Mouse (Mus musculus): ENCODE results near the gene Teddm1b. TPM values are rescaled to one million over a fixed set of nuclear protein-coding genes. Genes with fewer than 3 reads are reported as not detected.

The Teddm1b gene
- polyA plus RNA-seq, 1 experiment from 2014 or later = 0.24 TPM

DNA sequence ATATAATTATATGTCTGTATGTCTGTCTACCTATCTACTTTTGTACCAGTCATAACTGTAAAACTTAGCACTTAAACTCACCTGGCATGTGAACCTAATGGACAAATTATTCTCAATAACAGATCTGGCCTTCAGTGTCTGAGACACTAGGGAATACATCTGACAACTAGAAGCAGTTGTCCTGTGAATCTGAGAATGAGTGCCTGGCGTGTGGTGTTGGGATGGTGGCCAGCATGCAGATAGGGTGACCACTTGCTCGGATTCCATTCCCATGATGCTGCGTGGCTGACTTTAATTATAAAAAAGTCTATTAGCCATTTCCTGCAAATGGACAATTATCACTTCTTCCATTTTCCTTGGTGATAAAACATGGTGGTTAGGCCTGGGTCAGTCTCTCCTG lies 31.7 kb downstream of the Teddm1b start:
- H3K9ac ChIP-seq = no peak overlapping the region
- no peak overlapping the region for H3K27ac ChIP-seq
- no peak overlapping the region for H3K4me3 ChIP-seq
- no peaks in the 10 kb centered on the region for H3K9me3 ChIP-seq
- H3K27me3 ChIP-seq = no peaks in the 10 kb centered on the region
- 93% methylated on average over 3 of the region's 3 CpGs for WGBS
- H3K4me1 ChIP-seq = peaks cover 22% of the 10 kb centered on the region
- H3K4me2 ChIP-seq (replicated peaks) = no peak overlapping the region
- ATAC-seq (ENCODE audit: low FRiP score, low read depth) = no peak
- peaks cover 80% of the 10 kb centered on the region for H3K36me3 ChIP-seq

DNA sequence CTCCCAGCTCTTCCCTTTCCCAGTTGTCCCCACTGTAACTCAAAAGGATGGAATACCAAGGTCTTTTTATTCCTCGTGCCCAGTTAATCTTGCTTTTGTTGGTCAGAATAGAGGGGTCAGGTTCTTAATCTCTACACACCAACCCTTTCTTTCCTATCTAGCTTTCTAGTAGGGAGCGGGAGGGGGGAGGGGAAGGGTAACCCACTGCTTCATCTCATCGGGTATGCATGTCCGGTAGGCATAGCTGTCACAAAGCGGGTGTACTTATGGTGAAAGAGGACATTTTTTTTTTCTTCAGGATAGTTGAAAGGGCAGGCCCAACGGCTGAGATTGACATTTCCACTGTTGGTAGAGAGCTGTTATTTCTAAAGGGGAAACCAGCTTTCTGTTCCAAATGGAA lies 34.1 kb downstream of the Teddm1b start:
- Histone ChIP-seq H3K4me2 (replicated peaks) (no peak overlapping the region), H3K9ac (no peak overlapping the region), H3K4me1 (no peaks in the 10 kb centered on the region), H3K4me3 (no peak overlapping the region), H3K27ac (no peak overlapping the region), H3K36me3 (peaks cover 82% of the 10 kb centered on the region), H3K27me3 (no peaks in the 10 kb centered on the region), H3K9me3 (no peaks in the 10 kb centered on the region)
- ATAC-seq (ENCODE audit: low FRiP score, low read depth) = no peak
- 88% methylated on average over 6 of the region's 6 CpGs for WGBS

DNA sequence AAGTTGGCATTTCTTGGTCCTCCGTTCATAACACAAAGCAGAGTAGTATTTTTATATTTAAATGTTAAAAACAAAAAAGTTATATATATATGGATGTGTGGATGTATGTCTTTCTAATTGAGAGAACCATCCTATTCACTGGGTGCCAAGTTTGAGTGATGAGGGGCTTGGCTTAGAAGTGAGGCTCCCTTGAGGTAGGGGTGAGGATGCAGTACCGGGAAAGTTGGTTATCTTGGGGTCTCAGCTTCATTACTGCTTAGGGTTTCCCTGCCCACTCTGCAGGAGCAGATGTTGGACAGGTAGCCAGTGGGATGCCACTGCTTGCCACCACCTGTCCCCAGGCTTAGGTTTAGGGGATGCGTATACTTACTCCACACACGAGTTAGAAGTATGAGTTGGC lies 34.6 kb downstream of the Teddm1b start:
- WGBS = 90% methylated on average over 4 of the region's 4 CpGs
- H3K36me3 ChIP-seq = peaks cover 77% of the 10 kb centered on the region

DNA sequence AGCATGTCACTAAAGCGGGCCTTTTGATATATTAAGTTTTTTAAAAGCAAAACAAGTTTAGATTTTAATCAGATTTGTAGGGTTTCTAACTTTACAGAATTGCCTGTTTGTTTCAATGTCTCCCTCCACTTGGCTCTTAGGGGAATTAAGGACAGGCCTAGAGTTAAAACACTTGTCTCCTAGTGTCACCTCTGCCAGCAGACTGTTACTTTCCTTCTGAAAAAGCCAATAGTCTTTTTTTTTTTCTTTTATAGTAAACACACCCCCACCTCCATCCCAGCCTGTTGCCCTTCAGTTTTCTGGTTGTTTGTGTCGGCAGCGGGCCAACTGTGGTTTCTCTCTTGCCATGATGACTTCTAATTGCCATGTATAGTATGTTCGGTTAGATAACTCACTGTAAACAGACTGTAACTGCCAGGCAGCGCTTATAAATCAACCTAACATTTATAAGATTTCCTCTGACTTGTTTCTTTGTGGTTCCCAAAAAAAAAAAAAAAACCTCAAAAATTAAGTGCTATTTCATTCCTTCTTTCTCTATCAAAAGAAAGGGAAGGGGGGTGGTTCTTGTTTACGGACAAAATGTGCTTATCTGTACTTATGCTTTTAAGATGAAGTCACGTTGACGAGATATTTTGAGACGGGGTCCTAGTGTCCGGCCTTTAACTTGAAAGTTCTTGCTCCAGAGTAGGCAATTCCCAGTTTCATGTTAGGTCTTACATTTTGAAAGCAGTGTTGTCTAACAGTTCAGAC lies 35.2 kb downstream of the Teddm1b start:
- no peak overlapping the region for H3K27ac ChIP-seq
- WGBS = 83% methylated on average over 10 of the region's 10 CpGs
- H3K9ac ChIP-seq = no peak overlapping the region
- ATAC-seq (ENCODE audit: low FRiP score, low read depth) = no peak
- H3K36me3 ChIP-seq = peaks cover 71% of the 10 kb centered on the region
- no peak overlapping the region for H3K4me2 ChIP-seq (replicated peaks)
- H3K27me3 ChIP-seq = no peaks in the 10 kb centered on the region
- no peaks in the 10 kb centered on the region for H3K9me3 ChIP-seq
- H3K4me1 ChIP-seq = no peaks in the 10 kb centered on the region
- H3K4me3 ChIP-seq = no peak overlapping the region

More for the DNA sequence above, 34.6 kb downstream of the Teddm1b start:
- Histone ChIP-seq H3K27me3 (no peaks in the 10 kb centered on the region), H3K4me1 (no peaks in the 10 kb centered on the region), H3K4me2 (replicated peaks) (no peak overlapping the region), H3K9ac (no peak overlapping the region), H3K27ac (no peak overlapping the region), H3K9me3 (no peaks in the 10 kb centered on the region), H3K4me3 (no peak overlapping the region)
- no peak for ATAC-seq (ENCODE audit: low FRiP score, low read depth)

DNA sequence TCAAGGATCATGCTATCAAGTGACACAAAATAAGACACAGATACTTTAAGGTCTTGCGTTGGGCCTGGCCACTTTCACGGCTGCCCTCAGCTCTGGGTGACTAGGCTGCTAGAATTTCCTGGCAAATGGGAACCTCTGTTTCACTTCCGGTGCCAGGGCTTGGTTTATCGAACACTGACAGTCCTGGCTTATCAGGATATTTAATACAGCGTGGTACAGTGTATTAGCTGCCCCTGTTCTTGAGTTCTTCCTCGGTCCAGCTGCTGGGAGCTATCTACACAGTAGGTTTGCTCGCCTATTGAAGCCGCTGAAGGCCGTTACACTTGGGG lies 35.8 kb downstream of the Teddm1b start:
- peaks cover 65% of the 10 kb centered on the region for H3K36me3 ChIP-seq

DNA sequence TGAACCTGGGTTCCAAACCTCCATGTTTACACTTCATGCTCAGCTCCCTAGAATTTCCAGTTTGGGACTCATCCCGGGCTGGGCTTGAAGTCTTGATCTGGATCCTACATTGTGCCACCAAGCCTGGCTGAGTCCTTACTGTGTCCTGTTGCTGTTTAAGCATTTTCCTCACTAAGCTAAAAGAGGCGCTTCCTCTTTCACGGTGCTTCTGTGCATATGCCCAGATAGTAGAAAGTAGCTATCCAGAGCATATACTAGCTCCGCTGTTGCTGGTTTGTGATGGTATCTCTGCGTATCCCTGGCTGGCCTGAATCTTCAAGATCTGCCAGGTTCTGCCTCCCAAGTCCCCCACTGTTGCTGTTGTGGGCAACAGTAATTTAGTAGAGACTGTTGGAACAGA lies 36.3 kb downstream of the Teddm1b start:
- H3K4me2 ChIP-seq (replicated peaks) = no peak overlapping the region
- H3K4me3 ChIP-seq = no peak overlapping the region
- H3K9ac ChIP-seq = no peak overlapping the region
- H3K27ac ChIP-seq = no peak overlapping the region
- no peaks in the 10 kb centered on the region for H3K27me3 ChIP-seq
- H3K9me3 ChIP-seq = no peaks in the 10 kb centered on the region
- 95% methylated on average over 5 of the region's 5 CpGs for WGBS
- no peak for ATAC-seq (ENCODE audit: low FRiP score, low read depth)
- no peaks in the 10 kb centered on the region for H3K4me1 ChIP-seq
- H3K36me3 ChIP-seq = peaks cover 60% of the 10 kb centered on the region

More for the DNA sequence above, 35.8 kb downstream of the Teddm1b start:
- no peak for ATAC-seq (ENCODE audit: low FRiP score, low read depth)
- Histone ChIP-seq H3K27ac (no peak overlapping the region), H3K27me3 (no peaks in the 10 kb centered on the region), H3K4me3 (no peak overlapping the region), H3K4me2 (replicated peaks) (no peak overlapping the region), H3K4me1 (no peaks in the 10 kb centered on the region), H3K9me3 (no peaks in the 10 kb centered on the region), H3K9ac (no peak overlapping the region)
- 87% methylated on average over 9 of the region's 9 CpGs for WGBS

DNA sequence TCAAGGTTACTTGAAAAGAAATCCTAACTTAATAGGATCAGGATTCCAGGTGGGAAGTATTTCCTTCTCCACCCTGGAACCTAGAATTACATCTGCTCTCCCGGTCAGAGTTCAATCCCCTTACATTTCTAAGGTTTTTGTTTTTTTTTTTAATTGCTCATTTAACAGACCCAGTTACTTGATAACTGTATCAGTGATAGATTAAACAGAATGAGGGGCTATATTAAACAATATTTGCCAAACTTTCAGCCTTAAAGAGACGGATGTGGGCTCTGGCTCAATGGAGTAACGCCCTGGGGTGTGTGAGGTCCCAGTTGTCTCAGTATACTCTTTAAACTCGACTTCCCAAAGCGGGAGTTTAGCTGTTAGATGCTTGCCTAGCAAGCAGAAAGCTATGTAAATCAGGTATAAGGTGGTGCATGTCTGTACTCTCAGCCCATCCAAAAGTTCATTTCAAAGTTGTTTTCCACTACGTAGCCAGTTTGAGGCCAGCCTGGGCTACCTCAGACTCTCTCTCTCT lies 37.2 kb downstream of the Teddm1b start:
- ATAC-seq (ENCODE audit: low FRiP score, low read depth) = no peak
- WGBS = 81% methylated on average over 6 of the region's 6 CpGs
- Histone ChIP-seq H3K27me3 (no peaks in the 10 kb centered on the region), H3K27ac (no peak overlapping the region), H3K4me1 (no peaks in the 10 kb centered on the region), H3K36me3 (peaks cover 51% of the 10 kb centered on the region), H3K9me3 (no peaks in the 10 kb centered on the region), H3K4me2 (replicated peaks) (no peak overlapping the region), H3K9ac (no peak overlapping the region), H3K4me3 (no peak overlapping the region)

DNA sequence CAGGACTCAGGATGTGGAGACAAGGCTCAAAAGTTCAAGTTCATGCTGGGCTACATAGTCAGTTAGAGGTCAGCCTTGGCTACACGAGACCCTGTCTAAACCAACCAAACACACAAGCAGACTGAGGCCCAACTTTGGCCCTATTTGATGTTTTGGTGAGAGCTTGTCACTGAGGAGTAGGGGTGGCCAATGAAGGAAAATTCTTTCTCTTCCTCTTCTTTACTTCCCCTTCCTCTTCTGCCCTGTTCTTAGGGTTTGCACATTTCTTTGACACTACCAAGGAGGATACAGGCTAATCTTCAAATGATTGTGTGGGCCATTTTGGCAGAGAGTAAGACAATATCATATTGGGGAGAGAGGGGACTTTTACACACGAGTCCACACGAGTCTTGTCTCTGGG lies 39.7 kb downstream of the Teddm1b start:
- H3K4me2 ChIP-seq (replicated peaks) = no peak overlapping the region
- no peaks in the 10 kb centered on the region for H3K27me3 ChIP-seq
- H3K27ac ChIP-seq = no peak overlapping the region
- ATAC-seq (ENCODE audit: low FRiP score, low read depth) = no peak
- H3K9me3 ChIP-seq = no peaks in the 10 kb centered on the region
- no peak overlapping the region for H3K9ac ChIP-seq
- H3K36me3 ChIP-seq = peaks cover 26% of the 10 kb centered on the region
- H3K4me3 ChIP-seq = no peak overlapping the region
- 85% methylated on average over 3 of the region's 3 CpGs for WGBS
- H3K4me1 ChIP-seq = no peaks in the 10 kb centered on the region

DNA sequence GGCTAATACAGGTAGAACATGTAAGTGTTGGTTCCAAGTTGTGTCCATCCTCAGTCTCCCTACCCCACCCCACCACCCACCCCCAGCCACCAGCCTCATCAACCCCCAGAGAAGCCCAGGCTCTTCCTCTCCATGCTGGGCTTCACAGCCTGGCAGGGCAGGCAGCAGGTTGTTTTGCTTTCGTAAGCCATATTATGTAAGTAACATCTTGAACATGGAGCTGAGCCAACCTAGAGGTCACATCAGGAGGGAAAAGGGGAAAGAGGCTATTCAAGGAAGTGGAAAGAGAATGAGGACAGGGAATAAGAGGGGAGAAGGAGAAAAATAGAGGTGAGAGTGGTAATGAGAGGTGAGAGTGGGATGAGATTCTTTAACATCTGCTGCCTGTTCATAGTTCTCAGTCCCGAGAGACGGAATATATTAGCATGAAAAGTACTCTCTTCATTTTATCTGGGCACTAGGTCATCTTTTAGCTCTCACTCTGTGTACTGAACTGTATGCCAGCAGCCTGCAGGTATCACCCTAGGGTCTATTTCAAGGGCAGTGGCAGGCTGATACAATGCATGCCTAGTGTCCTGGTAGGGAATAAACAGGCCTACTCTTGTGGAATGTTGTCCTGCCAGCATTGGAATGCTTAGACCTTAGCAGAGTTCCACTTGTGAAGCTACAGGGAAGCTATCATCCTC lies 44.5 kb downstream of the Teddm1b start:
- H3K9ac ChIP-seq = no peak overlapping the region

DNA sequence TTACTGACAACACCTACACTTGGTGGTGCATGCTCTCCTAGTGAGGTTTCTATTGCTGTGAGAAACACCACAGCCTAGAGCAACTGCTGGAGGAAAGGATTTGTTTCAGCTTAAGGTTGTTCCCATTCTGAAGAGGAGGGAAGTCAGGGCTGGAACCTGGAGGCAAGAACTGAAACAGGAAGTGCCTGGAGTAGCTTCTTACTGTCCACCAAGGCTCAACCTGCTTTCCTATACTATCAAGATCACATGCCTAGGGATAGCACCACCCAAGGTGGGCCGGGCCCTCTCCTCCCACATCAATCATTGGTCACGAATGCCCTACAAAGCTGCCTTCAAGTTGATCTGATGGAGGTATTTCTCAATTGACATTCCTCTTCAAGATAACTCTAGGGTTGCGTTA lies 47.5 kb downstream of the Teddm1b start:
- Histone ChIP-seq H3K4me3 (no peak overlapping the region), H3K36me3 (no peaks in the 10 kb centered on the region), H3K9ac (no peak overlapping the region), H3K9me3 (no peaks in the 10 kb centered on the region), H3K4me2 (replicated peaks) (no peak overlapping the region), H3K27ac (no peak overlapping the region), H3K4me1 (no peaks in the 10 kb centered on the region), H3K27me3 (no peaks in the 10 kb centered on the region)
- ATAC-seq (ENCODE audit: low FRiP score, low read depth) = no peak
- WGBS = 92% methylated on average over 3 of the region's 3 CpGs

More for the DNA sequence above, 44.5 kb downstream of the Teddm1b start:
- Histone ChIP-seq H3K27me3 (no peaks in the 10 kb centered on the region), H3K4me2 (replicated peaks) (no peak overlapping the region), H3K4me1 (no peaks in the 10 kb centered on the region), H3K4me3 (no peak overlapping the region), H3K9me3 (no peaks in the 10 kb centered on the region), H3K36me3 (no peaks in the 10 kb centered on the region), H3K27ac (no peak overlapping the region)
- ATAC-seq (ENCODE audit: low FRiP score, low read depth) = no peak
- WGBS = 83% methylated on average over 3 of the region's 3 CpGs

DNA sequence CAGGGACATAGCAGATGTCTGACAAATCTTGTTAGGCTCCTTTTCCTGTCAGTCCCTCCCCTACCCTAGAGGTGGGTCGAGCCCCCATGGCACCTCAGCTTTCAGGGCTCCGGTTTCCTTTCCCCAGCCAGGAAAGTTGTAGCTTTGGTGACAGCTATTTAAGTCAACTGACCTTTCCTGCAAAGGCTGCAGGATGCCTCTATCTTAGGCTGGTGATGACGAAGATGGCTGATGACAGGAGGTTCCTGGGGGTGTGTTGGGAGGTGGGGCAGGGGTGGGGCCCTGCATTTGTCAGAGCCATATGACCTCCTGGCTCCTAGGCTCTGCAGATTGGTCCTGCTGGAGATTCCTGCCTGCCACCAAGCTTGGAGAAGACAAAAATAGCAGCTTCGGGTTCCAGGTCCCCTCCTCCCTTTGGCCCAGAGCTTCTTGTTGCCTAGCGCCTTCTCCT lies 48.5 kb downstream of the Teddm1b start:
- Histone ChIP-seq H3K27ac (no peak overlapping the region), H3K36me3 (no peaks in the 10 kb centered on the region), H3K4me1 (no peaks in the 10 kb centered on the region), H3K4me3 (no peak overlapping the region), H3K9ac (no peak overlapping the region), H3K4me2 (replicated peaks) (no peak overlapping the region), H3K27me3 (no peaks in the 10 kb centered on the region), H3K9me3 (no peaks in the 10 kb centered on the region)
- ATAC-seq (ENCODE audit: low FRiP score, low read depth) = no peak; the same call in 1 of the 2 replicates
- WGBS = 40% methylated on average over 5 of the region's 5 CpGs

DNA sequence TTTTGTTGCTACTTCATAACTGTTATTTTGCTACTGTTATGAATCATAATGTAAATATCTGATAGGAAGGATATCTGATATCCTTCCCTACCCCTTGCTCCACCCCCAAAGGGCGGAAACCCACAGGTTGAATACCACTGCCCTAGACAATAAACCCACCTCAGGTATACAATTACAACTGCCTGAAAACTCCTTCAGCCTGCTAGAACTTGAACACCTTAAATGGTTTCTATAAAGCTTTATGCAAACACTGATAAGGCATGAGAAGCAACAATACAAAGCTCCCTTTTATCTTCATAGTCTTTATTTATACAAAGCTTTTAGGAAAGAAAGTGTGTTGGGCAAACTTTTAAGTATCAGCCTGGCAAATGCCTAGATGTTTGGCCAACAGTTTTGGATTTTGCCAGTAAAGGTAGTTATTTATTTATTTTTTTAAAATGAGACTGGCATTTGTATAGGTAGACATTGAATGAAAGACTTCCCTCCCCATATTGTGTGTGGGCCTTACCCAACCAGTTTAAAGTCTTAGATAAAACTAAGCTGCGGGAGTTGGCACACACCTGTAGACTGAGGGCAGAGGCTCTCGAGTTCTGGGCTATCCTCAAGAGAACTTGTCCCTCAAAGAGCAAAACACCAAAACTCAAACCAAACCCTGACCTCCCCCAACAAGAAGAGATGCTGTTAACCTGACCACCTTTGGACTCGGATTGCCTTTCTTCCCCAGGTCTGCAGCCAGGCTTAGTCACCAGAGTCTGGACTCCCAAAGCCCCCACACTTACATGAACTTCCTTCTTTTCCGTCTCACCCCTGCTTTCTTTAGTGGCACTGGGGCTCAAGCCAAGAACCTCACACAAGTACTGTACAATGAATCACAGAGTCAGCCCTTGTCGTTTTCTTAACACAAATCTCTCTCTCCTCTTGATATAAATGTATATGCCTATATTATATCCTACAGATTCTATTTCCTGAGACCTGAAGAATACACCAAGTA lies 50.5 kb downstream of the Teddm1b start:
- WGBS = 78% methylated on average over 6 of the region's 6 CpGs
- H3K9ac ChIP-seq = no peak overlapping the region
- H3K4me3 ChIP-seq = no peak overlapping the region
- H3K27ac ChIP-seq = no peak overlapping the region
- no peak overlapping the region for H3K4me2 ChIP-seq (replicated peaks)
- H3K9me3 ChIP-seq = no peaks in the 10 kb centered on the region
- ATAC-seq (ENCODE audit: low FRiP score, low read depth) = no peak
- no peaks in the 10 kb centered on the region for H3K27me3 ChIP-seq
- no peaks in the 10 kb centered on the region for H3K4me1 ChIP-seq
- no peaks in the 10 kb centered on the region for H3K36me3 ChIP-seq

Data from limb, embryonic 13.5 days (tissue).